In the genomic region with DNA sequence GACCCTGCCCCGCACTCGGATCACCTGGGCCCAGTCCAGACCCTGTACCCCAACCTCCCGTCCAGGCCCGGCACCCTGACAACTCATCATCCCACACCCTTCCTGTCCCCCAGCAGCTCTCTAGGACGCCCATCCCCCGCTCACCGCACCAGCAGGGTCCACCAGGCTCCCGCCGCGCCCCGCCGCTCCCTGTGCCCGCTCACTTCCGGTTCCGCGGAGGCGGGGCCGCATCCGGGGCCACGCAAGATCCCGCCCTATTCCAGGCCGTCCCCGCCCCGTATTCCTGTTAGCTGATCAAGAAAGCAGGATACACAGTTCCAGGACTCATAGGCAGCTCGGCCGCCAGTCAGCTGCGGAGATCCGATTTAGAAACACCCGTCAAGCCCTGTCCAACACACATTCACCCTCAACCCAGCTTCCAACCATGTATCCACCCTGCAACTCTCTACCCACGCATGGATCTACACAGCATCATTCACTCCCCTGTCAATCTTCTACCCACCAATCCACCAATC, we compare ENCODE assay signal across 8 mouse cellular contexts. TPM values are rescaled to one million over a fixed set of nuclear protein-coding genes. Genes with fewer than 3 reads are reported as not detected.
DNase-seq lines count a peak whose midpoint lies in the region; ATAC-seq lines count a peak whose summit lies in the region.

A gene (minus strand): TSS at position 465 of the 515 bp plus-strand sequence.

- peak; percentile 94 for DNase-seq in kidney, postnatal 14 days
- DNase-seq in liver, embryonic 11.5 days (ENCODE audit: low spot score): peak; percentile 86
- DNase-seq in neural tube, embryonic 10.5 days (ENCODE audit: extremely low spot score, low spot score): peak; percentile 89

- peaks cover 5% of the 10 kb centered on the region for H3K36me3 ChIP-seq in forebrain, embryonic 12.5 days (replicated peaks)
- peaks cover 4% of the 10 kb centered on the region; the same call in 1 of the 2 replicates for H3K36me3 ChIP-seq in heart, embryonic 15.5 days
- no peaks in the 10 kb centered on the region; the same call in 1 of the 2 replicates for H3K36me3 ChIP-seq in liver, embryonic 11.5 days (ENCODE audit: control insufficient read depth, insufficient read depth, low read length)
- H3K36me3 ChIP-seq in stomach, embryonic 16.5 days (ENCODE audit: control insufficient read depth, insufficient read depth, low read length): no peaks in the 10 kb centered on the region

- H3K4me3 ChIP-seq in forebrain, embryonic 12.5 days (replicated peaks): peak within 1 kb of the TSS; percentile 92
- peak within 1 kb of the TSS; percentile 73 for H3K4me3 ChIP-seq in heart, embryonic 15.5 days
- H3K4me3 ChIP-seq in liver, embryonic 11.5 days (ENCODE audit: low read depth, low read length): peak within 1 kb of the TSS; percentile 81
- H3K4me3 ChIP-seq in stomach, embryonic 16.5 days (replicated peaks; ENCODE audit: low read length): peak within 1 kb of the TSS; percentile 93

- peak within 1 kb of the TSS; percentile 98 for H3K9ac ChIP-seq in forebrain, embryonic 12.5 days
- H3K9ac ChIP-seq in heart, embryonic 15.5 days: peak within 1 kb of the TSS; percentile 87
- H3K9ac ChIP-seq in liver, embryonic 11.5 days (ENCODE audit: low read depth, low read length): peak within 1 kb of the TSS; percentile 80
- H3K9ac ChIP-seq in stomach, embryonic 16.5 days (ENCODE audit: low read length): peak within 1 kb of the TSS; percentile 98

- H3K9me3 ChIP-seq in forebrain, embryonic 12.5 days: no peaks in the 10 kb centered on the region
- H3K9me3 ChIP-seq in heart, embryonic 15.5 days (replicated peaks): no peaks in the 10 kb centered on the region
- H3K9me3 ChIP-seq in liver, embryonic 11.5 days (ENCODE audit: control insufficient read depth, low read length): no peaks in the 10 kb centered on the region
- H3K9me3 ChIP-seq in stomach, embryonic 16.5 days (replicated peaks; ENCODE audit: control insufficient read depth, low read length): no peaks in the 10 kb centered on the region

- ATAC-seq in CD4-positive, CD25-positive, alpha-beta regulatory T cell, adult 4 months: peak; percentile 45
- peak; percentile 88 for ATAC-seq in cerebellum, adult (ENCODE audit: insufficient number of reproducible peaks, low FRiP score, low TSS enrichment)
- ATAC-seq in forebrain, embryonic 12.5 days (ENCODE audit: low FRiP score): peak; percentile 97
- peak; percentile 90 for ATAC-seq in heart, embryonic 15.5 days (replicated peaks; ENCODE audit: insufficient number of reproducible peaks, insufficient read depth, low FRiP score, low read depth)
- peak; percentile 87 for ATAC-seq in liver, embryonic 11.5 days (replicated peaks; ENCODE audit: low FRiP score)
- ATAC-seq in stomach, embryonic 16.5 days (ENCODE audit: insufficient read depth, low FRiP score): peak; percentile 91

- whole genome bisulfite sequencing in forebrain, embryonic 12.5 days: under 1% methylated on average over 30 of the region's 30 CpGs
- whole genome bisulfite sequencing in heart, embryonic 15.5 days: 1% methylated on average over 30 of the region's 30 CpGs
- 1% methylated on average over 30 of the region's 30 CpGs for WGBS in liver, embryonic 11.5 days
- under 1% methylated on average over 30 of the region's 30 CpGs for WGBS in stomach, embryonic 16.5 days

- H3K4me1 ChIP-seq in forebrain, embryonic 12.5 days: peaks cover 14% of the 10 kb centered on the region
- H3K4me1 ChIP-seq in heart, embryonic 15.5 days (replicated peaks): peaks cover 35% of the 10 kb centered on the region
- H3K4me1 ChIP-seq in liver, embryonic 11.5 days (replicated peaks; ENCODE audit: control insufficient read depth, insufficient read depth, low read length): peaks cover 15% of the 10 kb centered on the region
- peaks cover 12% of the 10 kb centered on the region for H3K4me1 ChIP-seq in stomach, embryonic 16.5 days (ENCODE audit: control insufficient read depth, insufficient read depth, low read length)

- no peaks in the 10 kb centered on the region for H3K27me3 ChIP-seq in forebrain, embryonic 12.5 days
- no peaks in the 10 kb centered on the region for H3K27me3 ChIP-seq in heart, embryonic 15.5 days
- H3K27me3 ChIP-seq in liver, embryonic 11.5 days (replicated peaks; ENCODE audit: control insufficient read depth, insufficient read depth, low read length): no peaks in the 10 kb centered on the region
- no peaks in the 10 kb centered on the region for H3K27me3 ChIP-seq in stomach, embryonic 16.5 days (ENCODE audit: control insufficient read depth, insufficient read depth, low read length)

- H3K27ac ChIP-seq in forebrain, embryonic 12.5 days: peak within 1 kb of the TSS; percentile 65
- H3K27ac ChIP-seq in heart, embryonic 15.5 days: peak within 1 kb of the TSS; percentile 80
- peak within 1 kb of the TSS; percentile 68 for H3K27ac ChIP-seq in liver, embryonic 11.5 days (ENCODE audit: low read depth, low read length)
- peak within 1 kb of the TSS; percentile 96 for H3K27ac ChIP-seq in stomach, embryonic 16.5 days (ENCODE audit: low read length)

- H3K4me2 ChIP-seq in forebrain, embryonic 12.5 days: peak within 1 kb of the TSS; percentile 93
- peak within 1 kb of the TSS; percentile 79 for H3K4me2 ChIP-seq in heart, embryonic 15.5 days
- H3K4me2 ChIP-seq in liver, embryonic 11.5 days: peak within 1 kb of the TSS; percentile 78
- H3K4me2 ChIP-seq in stomach, embryonic 16.5 days (ENCODE audit: low read depth, low read length): peak within 1 kb of the TSS; percentile 77

RNA-seq across cellular contexts. Expression of the gene that starts here (rescaled TPM):
- polyA plus RNA-seq in CD4-positive, CD25-positive, alpha-beta regulatory T cell, adult 4 months (2017; shearing (Covaris generic)): 1 to 10 TPM; 5.4 to 8.1 TPM
- 187 and 192 TPM in 2 replicates for polyA plus RNA-seq in forebrain, embryonic 12.5 days (2016; fragmentation: Nextera tagmentation; extraction: Ambion mirVana)
- 109 and 134 TPM in 2 replicates for polyA plus RNA-seq in heart, embryonic 15.5 days (2015; fragmentation: Nextera tagmentation; extraction: Ambion mirVana)
- 101 and 106 TPM in 2 replicates for polyA plus RNA-seq in liver, embryonic 11.5 days (2014; fragmentation: Nextera tagmentation; extraction: Ambion mirVana)
- 184 and 228 TPM in 2 replicates for polyA plus RNA-seq in stomach, embryonic 16.5 days (2015; fragmentation: Nextera tagmentation; extraction: Ambion mirVana)

Comparison
In these comparisons a context has a peak if more than half of its experiments do, and no peak if none do; other contexts are left out.
1. Peak in every context shown above with its lines: DNase-seq, ATAC-seq, H3K4me3 ChIP-seq and H3K27ac ChIP-seq.
2. RNA of the gene that starts here (polyA plus RNA-seq): 187 to 192 TPM in forebrain, embryonic 12.5 days, 184 to 228 TPM in stomach, embryonic 16.5 days, 109 to 134 TPM in heart, embryonic 15.5 days and 101 to 106 TPM in liver, embryonic 11.5 days; 5.4 to 8.1 TPM in CD4-positive, CD25-positive, alpha-beta regulatory T cell, adult 4 months; every median in the first group is over 10 times any median in the second.
3. ATAC-seq: peak in every context shown above with its lines; median percentile 97 in forebrain, embryonic 12.5 days; 91 in stomach, embryonic 16.5 days; 90 in heart, embryonic 15.5 days; 88 in cerebellum, adult; 87 in liver, embryonic 11.5 days; 45 in CD4-positive, CD25-positive, alpha-beta regulatory T cell, adult 4 months.